Mouse (Mus musculus) adrenal gland, postnatal 25 days (tissue): ENCODE data around the gene Churc1. TPM values are rescaled to one million over a fixed set of nuclear protein-coding genes. Genes with fewer than 3 reads are reported as not detected.
"Not testable (repeated sequence)": the region's sequence is repeated elsewhere in the genome, so short reads cannot be mapped to it uniquely, and the experiment has no call there.

Source experiments
- DNase-seq: peaks from one replicate; pipeline ENCODE4 v3.0.0; 2021; ENCODE audit warnings: mixed read lengths
- long read RNA-seq: library from polyadenylated mRNA; stranded (forward); transcript quantifications from one replicate; pipeline ENCODE4 v2.0.0, GENCODE M21; 2021
- total RNA-seq: library from RNA; stranded (reverse); gene quantifications from 2 replicates; pipeline ENCODE4 v1.2.3, GENCODE M21; 2021

Churc1 gene
- 62.5 and 83.0 TPM in 2 replicates for total RNA-seq
- long read RNA-seq, transcript Churc1-201 (4 exons, 676 nt), result major isoform, 19 of 25 reads
- long read RNA-seq, partial matches to known transcripts, result 1 of 25 reads
- long read RNA-seq, other reads (novel, unspliced or antisense), result 3 of 25 reads

DNA sequence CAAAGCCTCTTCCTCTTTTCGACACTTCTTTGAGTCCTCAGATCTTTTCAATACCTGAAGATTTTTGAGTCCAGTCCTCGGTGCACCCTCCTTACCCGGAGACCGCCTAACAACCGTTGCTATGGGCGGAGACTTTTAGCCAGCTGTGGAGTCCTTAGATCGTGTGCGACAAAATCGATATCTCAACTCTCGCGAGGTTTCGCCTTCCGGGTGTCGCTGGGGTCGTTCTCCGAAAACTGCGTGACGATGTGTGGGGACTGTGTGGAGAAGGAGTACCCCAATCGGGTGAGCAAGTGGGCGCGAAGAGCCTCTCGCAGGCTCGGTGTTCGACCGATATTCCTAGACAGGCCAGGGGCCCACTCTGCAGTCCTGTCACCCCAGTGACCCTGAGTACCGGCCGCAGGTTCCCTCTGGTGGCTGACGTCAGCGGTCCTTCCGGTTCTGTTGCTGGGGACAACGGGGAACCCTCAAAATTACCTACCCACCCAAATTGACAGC is at the start of gene Churc1, which contains the start of gene Fntb:
Gene Churc1 (plus strand): TSS at position 185 of the 498 bp plus-strand sequence.
Gene Fntb (plus strand): TSS at position 236 of the 498 bp plus-strand sequence.
- peak; percentile 86 for DNase-seq

DNA sequence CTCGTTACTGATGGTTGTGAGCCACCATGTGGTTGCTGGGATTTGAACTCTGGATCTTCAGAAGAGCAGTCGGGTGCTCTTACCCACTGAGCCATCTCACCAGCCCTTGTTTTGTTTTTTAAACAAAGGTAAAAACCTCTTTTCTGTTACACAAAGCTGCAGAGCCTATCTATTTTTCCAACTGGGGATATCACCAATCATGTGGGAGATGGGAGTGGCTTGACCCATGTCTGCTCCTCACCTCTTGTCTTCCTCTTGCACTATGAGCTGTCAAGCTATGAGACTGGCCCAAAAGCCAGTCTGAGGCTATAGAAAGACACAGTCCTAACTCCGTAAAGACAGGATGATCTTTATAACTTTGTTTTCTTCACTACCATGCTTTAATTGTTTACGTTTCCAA is 47.0 kb upstream of the Churc1 start:
- DNase-seq, result no peak

DNA sequence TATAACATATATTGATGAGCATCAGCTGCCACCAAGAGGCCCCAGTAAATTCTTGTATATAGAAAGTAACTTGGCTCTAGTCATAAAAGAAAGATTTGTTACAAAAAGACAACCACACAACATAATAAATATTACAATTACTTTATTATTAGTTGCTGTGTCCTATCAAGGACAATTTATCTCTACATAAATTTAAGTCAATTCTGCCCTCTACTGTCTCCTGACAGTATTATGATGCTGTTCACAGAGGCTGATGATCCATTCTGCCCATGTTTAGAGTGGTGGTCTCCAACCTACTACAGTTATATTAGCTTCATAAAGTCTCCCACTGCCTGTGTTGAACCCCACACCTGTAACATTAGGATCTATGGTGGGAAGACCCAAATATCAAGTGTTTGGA is 44.8 kb upstream of the Churc1 start:
- DNase-seq, result no peak

GRCm38 (mm10) chr12:76722026-76722425 is 43.3 kb upstream of the Churc1 start:
- no peak for DNase-seq

- DNase-seq, result no peak
Measured at GRCm38 (mm10) chr12:76727955-76728354, 37.4 kb upstream of the Churc1 start.

DNA sequence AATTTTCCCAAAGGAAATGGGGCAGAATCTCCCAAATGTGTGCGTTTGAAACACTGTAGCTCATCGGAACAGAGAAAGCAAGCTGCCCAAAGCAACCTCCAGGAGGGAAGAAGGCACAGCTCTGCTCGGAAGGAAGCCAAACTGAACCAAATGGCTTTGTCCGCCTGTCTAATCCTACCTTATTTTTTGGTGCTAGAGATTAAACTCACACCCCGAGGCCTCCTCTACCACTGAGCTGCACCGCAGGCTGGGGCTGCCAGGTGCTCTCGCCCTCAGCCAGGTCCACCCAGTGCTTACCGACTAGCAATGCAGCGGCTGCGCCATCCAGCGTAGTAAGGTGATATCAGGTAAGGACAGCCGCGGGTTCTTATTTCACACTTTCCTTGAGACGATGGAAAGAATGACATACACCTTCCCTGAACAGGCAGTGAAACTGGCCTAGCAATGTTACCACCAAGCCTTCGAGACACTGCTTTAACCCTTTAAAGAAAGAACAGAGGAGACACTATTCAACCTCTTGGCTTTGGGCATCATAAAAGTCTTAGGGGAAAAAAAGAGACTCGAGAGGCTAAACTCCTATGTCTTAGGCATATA is 14.4 kb upstream of the Churc1 start:
- DNase-seq, result no peak

DNA sequence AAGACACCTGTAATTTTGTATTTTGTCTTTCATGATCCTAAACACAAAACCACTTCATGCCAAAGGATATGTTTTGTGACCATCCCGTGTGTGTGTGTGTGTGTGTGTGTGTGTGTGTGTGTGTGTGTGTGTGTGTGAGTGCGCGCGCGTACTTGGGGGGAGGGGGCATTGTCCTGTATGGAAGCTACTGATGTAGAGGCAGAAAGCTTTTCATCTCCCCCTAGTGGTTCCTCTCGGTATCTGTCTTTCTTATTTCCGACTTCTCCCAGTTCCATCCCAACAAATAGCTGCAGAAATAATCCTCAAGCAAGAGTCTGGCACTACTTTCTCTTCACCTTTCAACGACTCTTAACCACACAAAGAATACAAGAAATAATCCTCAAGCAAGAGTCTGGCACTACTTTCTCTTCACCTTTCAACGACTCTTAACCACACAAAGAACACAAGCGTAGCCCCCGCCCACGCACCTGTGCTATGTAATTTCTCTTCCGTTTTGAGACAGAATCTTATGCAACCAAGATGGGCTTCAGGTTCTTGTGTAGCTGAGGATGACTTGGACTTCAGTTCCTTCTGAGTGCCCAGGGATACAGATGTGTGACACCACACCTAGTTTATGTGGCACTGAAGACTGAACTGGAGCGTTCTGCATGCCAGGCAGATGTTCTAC is 12.6 kb upstream of the Churc1 start:
- DNase-seq, result peak; percentile 5

DNA sequence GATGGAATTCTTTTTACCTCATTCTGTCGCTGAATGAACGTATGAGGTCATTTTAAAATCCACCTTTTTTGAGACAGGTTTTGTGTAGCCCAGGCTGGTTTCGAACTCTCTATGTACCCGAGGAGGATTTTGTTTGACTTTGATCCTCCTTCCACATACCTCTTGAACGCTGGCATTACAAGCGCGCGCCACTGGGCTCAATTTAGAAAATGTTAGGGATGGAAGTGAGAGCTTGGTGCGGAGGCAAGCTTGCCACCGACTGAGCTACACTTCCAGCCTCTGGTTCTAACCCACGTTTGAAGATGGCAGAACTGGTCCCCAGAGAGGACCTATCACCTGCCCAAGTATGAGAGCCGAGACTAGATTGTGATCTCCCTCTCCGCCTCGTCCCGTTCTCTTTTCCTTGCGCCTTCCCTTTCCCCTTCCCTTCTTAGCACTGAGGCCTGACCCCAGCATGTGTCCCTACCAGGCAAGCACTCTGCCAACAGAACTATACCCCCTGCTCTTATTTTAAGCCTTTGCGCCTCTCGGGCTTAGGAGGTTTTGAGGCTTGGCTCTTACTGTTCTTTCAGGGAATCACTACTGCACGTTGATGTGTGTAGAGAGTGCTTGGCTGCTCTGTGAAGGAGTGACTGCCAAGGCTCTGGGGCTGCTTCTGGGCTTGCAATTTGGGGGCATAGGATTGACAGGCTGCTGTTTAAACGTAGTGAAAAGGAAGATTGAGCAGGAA is 728 bp downstream of the Churc1 start:
- DNase-seq, result peak; percentile 4

GRCm38 (mm10) chr12:76770841-76771500 is 5.6 kb downstream of the Churc1 start:
- no peak for DNase-seq

DNA sequence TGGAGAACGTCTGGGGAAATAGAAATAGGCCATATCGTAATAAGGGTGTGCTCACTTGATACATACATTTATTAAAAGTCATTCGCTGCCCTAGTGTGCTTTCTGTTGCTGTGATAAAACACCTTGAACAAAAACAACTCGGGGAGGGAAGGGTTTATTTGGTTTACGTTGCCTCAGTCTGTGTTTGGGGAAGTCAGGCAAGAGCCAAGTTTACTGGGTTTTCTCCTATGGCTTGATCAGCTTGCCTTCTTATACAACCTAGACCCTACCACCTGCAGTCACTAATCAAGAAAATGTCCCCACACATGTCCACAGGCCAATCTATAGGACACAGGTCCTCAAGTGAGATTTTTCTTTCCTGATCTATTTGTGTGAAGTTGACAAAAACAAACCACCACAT is 6.2 kb downstream of the Churc1 start:
- no peak for DNase-seq

DNA sequence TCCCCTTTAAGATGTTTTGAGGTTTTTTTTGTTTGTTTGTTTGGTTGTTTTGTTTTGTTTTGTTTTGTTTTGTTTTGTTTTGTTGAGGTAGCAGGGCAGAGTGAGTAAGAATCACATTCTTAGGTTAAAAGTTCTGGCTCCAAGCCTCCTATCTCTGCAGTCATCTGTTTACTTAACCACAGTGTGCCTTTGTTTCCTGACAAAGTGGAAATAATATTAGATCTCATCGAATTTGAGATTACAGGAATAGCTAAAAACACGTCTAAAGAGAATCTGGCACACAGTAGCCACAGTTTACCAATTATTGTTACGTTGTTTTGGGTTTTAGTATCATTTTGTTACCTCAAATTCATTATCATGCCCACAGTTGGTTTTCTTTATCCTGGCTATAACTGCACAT is 9.3 kb downstream of the Churc1 start:
- DNase-seq, result no peak

GRCm38 (mm10) chr12:76775132-76775531 is 9.8 kb downstream of the Churc1 start:
- peak; percentile 14 for DNase-seq

DNA sequence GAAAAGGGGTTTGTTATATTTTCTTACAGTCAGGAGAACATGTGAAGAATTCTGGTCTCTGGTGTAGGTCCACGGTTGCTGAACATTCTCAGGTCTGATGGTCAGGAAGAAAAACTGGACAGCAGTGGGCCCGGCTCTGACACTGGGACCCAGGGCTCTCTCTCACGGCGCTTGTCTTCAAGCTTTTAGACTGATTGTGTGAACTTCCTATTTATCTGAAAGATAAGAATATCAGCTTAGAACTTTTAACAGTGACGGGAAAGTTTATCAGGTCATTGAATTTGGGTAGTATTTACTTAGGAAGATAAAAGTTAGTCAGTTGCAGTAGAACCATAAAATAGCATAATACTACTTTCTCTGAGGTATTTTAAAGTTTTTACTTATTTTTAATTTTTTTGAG is 11.6 kb downstream of the Churc1 start:
- DNase-seq, result no peak

GRCm38 (mm10) chr12:76777845-76778244 is 12.5 kb downstream of the Churc1 start:
- DNase-seq, result no peak

- DNase-seq, result no peak
Measured at GRCm38 (mm10) chr12:76778305-76779083, 13.2 kb downstream of the Churc1 start.

DNA sequence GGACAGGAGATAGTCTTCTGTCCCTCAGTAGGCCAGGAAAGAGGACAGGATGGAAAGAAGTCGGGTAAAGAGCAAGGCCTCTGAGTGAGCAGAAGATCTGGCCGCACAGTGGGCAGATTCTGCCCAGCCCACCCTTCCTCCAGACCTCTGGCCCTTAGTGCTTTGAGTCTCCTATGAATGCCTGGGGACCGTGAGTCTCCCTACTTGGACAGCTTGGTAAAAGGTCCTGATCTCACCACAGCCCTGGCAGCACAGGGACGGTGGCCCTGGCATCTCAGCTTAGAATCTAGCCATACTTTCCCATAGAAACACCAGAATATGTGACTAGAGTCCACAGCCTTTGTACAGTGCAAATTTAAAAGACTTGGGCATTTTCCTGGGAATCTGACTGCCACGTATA is 14.6 kb downstream of the Churc1 start:
- no peak for DNase-seq

DNA sequence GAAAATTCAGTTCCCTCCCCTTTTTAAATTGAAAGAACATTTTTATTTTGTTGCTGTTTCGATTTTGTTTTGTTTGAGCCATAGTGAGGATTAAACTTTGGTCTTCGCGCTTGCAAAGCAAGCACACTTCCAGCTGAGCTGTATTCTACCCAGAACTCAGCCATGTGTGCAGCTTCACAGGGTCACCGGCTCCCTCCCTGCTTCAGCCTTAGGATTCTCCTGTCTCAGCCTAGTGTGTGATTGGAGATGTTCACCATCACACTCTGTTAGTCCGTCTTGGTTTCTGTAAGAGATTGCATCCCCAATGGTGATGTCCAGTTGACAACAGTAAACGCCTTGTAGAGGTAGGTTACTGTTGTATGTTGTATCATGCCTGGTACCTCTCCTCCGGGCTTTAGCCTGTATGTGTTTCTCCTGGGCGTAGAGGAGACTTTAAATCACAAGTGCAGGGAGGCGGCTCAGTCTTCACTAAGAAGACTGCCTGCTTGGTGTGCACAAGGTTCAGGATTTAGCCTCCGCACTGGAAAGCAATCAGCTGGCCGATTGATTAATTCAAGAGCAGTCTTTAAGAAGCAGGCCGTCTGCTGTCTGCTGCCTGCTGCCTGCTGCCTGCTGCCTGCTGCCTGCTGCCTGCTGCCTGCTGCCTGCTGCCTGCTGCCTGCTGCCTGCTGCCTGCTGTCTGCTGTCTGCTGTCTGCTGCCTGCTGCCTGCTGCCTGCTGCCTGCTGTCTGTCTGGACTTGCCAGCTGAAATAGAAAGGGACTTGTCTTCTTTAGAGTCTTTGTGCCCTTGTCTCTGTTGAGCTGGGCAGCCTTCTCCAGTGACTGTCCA is 15.5 kb downstream of the Churc1 start:
- DNase-seq, result no peak

- no peak for DNase-seq
Measured at GRCm38 (mm10) chr12:76784056-76784619, 18.8 kb downstream of the Churc1 start.

- DNase-seq, result no peak
Measured at GRCm38 (mm10) chr12:76790446-76791084, 25.2 kb downstream of the Churc1 start.

- not testable (repeated sequence) for DNase-seq
Measured at GRCm38 (mm10) chr12:76792540-76792939, 27.2 kb downstream of the Churc1 start.
